Mouse (Mus musculus): ENCODE data around the gene Erp27.

- no peak for TF ChIP-seq CTCF (IDR thresholded peaks at IDR 0.05)
- no peak for TF ChIP-seq EP300 (IDR thresholded peaks at IDR 0.05)
Observed at GRCm38 (mm10) chr6:136901010-136901409, 21.0 kb downstream of the Erp27 start.
